Mouse (Mus musculus): Measurements from ENCODE around the gene Col19a1.

Col19a1 gene

GRCm38 (mm10) chr1:24226941-24227711, 360.1 kb downstream of the Col19a1 start:
- no peak for DNase-seq (ENCODE audit: low spot score)

- DNase-seq (ENCODE audit: low spot score), result peak; percentile 27
These were observed 361.3 kb downstream of the Col19a1 start for GRCm38 (mm10) chr1:24225825-24226526.

GRCm38 (mm10) chr1:24222981-24223612, 364.2 kb downstream of the Col19a1 start:
- DNase-seq (ENCODE audit: low spot score), result peak; percentile 47

- DNase-seq (ENCODE audit: low spot score), result no peak
These were observed 365.0 kb downstream of the Col19a1 start for GRCm38 (mm10) chr1:24222231-24222630.

- DNase-seq (ENCODE audit: low spot score), result no peak
These were observed 368.2 kb downstream of the Col19a1 start for GRCm38 (mm10) chr1:24219041-24219440.
